Mouse (Mus musculus) adrenal gland, adult 8-10 months (tissue): ENCODE data around the gene Mxi1. TPM values are rescaled to one million over a fixed set of nuclear protein-coding genes. Genes with fewer than 3 reads are reported as not detected.

Experiments
- DNase-seq: peaks from one replicate; pipeline ENCODE4 v3.0.0; 2022
- total RNA-seq, 4 experiments: library from RNA; stranded (reverse); gene quantifications; 2 replicates each; pipeline ENCODE4 v1.2.4; 2022

Gene Mxi1
- total RNA-seq, 4 experiments from 2014 or later, result 33.5 to 38.1 (median 34.5) TPM

DNA sequence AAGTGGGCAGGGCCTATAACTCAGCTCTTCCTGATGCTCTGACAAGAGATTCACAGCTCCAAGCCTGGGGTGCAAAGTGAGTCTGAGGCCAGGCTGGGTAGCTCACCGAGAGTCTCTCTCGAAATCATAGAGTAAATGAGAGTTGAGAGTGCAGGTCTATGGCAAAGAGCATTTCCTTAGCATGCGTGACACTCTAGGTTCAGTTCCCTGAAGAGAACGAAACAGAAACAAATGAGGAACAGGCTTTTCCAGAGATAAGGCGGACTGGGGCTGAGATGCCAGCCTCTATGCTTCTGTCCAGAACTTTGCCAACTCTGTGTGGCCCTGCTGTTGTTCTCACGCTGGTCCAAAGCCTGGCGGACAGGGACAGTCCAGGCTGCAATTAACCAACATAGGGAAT is 6.9 kb upstream of the Mxi1 start:
- DNase-seq, result no peak

DNA sequence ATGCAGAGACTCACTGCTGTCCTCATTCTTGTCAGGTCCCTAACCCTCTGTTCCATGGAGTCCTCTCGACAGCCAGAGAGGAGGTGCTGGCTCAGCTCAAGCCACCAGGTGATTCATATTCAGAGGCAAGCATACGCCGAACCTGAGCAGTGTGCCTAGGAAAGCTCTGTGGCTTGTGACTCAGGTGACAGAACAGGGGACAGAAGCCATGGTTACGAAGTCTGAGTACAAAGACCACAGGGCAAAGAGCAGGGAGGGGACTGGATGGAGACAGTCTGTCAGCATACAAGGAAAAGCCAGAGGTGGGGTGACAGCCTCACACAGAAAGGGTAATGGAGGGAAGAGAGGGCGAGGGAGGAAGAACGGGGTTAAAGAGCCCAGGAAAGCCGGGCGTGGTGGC is 4.7 kb upstream of the Mxi1 start:
- DNase-seq, result no peak

DNA sequence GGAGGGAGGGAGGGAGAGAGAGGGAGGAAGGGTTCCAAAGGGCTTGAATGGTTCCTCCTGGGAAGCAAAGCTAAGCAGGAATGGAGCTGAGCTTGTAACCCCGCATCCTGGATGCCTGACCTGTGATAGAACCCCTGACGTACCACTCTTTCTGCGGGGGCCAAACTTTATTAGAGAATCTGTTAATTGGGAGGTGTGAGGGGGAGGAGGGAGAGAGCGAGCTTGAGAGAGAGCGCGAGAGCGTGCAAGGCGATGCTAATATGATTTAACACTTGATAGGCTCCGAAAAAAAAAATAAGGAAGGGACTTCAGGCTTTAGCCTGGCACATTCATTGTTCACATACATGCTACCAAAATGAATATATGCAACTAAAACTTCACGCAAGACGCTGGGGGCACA is 3.6 kb upstream of the Mxi1 start:
- DNase-seq, result no peak

DNA sequence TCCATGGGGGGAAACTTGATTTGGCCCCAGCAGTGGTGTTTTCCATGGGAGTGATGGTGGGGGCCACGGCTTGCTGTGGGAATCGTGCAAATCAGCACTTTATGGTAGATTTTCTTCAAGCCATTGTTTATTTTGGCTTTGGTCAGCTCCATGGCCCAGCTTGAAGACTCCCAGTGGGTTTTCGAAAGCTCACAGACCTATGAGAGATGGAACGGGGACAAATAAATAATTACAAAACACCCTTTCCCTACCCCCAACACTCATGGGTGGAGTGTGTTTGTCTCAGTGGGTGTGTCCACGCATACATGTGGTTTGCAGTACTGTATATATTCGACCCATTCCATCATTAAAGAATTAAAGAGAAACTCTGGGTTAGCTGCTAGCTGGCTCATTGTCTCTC is 3.1 kb upstream of the Mxi1 start:
- DNase-seq, result no peak

DNA sequence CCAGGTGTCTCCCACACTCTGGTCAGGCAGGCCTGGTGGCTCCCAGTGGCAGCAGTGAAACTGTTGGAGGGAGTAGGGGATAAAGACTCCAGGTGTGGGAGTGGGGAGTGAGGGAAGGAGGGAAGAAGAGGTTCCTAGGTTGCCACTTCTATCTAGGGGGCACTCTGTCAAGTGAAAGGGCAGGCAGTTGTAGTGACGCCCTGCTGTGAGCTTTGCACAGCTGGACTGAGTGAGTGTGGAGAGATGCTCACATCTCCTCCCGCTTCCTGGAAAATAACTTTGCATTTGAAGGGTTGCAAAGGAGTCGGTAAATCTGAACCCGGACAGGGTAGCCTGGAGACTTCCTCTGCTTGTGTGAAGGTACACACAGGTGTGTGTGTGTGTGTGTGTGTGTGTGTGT is 687 bp upstream of the Mxi1 start:
- no peak for DNase-seq

DNA sequence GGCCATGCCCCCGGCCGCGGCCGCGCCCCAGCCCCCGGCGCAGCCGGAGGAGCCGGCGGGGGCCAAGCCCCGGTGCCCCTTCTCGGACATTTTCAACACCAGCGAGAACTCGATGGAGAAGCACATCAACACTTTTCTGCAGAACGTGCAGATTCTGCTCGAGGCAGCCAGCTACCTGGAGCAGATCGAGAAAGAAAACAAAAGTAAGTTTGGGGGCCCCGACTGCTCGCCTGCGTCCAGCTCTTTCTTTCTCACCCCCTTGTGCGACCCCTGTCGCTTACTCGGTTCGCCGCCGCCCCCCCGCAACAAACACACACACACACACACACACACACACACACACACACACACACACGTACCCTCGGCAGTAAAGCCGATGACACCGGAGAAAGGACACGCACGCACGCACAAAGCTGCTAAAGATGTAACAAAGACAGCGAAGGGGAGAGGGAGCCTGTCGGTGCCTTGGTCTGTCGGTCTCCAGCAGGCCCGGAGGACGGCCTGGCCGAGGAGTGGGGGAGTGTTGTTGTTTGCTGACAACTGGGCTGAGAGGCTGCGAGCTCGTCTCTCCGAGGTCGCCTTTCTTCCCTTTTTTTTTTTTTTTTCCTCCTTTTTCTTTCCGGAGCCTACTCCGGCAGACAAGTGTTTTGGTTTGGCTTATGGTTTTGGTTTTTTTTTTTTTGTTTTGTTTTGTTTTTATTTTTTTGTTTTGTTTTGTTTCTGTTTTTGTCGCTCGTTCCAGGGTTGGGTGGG is 629 bp downstream of the Mxi1 start:
- DNase-seq, result no peak

DNA sequence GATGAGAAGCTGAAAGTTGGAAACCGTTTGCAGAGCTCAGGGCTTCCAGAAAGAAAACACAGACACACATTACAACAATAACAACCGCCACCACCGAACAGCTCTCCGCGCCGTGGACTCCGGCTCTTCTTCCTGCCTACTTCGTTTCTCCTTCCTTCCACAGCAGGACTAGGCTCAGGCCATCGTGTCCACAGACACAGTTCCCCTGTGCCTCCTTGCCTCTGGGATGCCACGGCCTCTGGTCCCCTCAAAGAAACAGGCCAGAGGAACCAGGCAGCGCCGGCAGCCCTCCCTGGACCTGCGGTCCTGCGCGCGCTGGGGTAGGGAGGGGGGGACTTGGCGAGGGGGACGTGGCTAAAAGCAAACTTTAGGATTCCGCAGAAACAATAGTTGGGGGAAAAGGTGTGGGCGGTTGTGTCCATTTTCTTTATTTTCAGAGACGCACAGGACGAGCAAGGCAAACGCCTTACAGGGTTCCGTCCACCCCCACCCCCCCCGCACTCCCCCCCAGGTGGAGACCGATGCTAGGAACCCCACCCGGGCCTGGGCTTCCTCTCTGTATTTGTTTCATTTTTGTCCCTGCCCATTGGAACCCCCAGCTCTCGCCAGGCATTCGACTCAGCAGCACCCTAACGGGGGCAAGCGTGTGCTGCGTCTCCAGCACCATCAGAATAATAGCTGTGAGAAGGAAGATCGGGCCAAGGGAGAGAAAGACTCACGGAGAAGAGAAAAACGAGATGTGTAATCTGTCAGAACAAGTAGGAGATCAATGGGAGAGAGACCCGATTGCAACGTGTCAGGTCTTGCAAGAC is 1.4 kb downstream of the Mxi1 start:
- DNase-seq, result no peak

DNA sequence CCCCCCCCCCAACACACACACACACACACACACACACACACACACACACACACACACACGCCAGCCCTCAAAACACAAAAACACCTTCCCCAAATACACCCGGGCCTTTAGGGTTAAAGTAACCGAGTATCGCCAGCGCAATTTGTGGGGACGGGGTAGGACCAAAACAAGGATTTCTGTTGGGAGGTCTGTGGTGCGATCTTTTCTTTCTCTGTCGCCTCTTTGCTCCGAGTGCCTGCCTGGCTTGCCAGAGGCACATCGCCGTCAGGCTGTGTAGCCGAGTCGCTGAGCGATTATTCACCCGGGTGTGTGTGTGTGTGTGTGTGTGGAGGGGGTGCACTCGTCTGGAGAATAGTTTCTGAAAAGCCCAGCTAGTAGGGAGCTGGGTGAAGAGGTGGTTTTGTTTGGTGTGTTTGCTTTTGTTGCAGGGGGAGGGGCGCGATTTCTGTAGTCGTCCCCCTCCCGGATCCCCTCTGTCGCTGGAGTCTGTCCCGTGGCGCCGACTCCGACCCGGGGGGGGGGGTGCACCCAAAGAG is 2.1 kb downstream of the Mxi1 start:
- peak; percentile 43 for DNase-seq

DNA sequence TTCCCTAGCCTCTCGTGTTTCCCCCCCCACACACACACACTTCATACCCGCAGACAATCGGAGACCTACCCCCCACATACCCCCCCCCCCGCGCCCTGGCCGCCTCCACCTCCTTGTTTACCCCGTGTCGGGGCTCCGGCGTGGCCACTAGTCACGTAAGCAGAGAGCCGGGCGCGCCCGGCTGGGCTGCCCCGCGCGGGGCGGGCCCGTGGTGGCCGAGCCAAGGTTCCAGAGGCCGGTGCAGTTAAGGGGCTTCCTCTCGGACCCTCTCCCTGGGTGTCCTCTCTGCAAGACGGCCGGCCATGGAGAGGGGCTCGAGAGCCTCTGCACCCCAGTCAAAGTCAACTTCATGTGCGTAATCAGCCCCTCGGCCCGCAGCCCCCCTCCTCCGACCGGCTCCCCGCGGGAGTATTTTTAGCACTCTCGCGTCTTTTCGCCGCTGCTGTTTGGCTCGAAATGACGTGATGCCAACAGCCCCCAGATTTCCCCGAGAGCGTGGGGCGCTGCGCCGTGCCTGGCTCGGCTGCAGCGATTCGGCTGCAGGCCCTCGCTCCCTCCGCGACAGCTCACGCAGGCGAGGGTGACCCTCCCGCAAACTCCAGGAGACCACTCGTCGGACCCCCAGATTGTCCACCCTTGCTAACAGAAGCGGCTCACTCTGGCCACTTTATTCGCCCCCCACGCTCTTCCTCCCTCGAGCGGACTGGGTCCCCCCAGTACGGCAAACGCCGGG is 2.8 kb downstream of the Mxi1 start:
- DNase-seq, result peak; percentile 67

DNA sequence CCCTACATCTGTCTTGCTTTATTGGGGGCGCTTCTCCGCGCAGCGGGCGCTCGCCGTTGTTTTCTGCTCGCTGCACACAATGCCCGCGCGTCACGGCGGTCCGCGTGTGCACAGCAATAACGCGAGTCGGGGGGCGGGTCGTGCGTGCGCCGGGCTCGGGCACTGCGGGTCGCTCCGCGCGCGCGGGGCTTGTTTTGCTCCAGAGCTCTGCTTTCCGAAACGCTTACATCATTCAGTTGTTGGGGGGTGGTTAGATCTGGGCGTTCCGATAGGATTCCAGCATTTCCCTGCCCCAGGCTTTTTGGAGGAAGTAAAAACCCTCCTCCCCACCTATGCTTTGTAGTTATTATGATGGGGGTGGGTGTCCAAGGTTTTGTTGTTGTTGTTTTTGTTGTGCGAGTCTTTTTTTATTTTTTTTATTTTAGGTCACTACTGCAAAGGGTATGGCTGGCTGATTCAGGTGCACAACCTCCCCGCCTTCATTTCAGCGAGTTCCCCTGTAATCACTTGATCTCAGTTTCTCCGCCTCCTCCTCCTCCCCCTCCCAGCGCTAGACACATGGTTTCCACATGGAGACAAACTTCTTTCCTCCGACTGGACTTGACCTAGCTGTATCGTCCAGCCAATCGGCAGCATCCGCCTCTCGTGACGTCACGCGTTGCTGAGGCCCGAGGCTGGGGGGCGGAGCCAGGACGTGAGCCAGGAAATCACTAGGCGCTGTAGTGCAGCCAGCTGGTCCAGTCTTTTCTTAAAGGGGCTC is 3.5 kb downstream of the Mxi1 start:
- peak; percentile 99 for DNase-seq

DNA sequence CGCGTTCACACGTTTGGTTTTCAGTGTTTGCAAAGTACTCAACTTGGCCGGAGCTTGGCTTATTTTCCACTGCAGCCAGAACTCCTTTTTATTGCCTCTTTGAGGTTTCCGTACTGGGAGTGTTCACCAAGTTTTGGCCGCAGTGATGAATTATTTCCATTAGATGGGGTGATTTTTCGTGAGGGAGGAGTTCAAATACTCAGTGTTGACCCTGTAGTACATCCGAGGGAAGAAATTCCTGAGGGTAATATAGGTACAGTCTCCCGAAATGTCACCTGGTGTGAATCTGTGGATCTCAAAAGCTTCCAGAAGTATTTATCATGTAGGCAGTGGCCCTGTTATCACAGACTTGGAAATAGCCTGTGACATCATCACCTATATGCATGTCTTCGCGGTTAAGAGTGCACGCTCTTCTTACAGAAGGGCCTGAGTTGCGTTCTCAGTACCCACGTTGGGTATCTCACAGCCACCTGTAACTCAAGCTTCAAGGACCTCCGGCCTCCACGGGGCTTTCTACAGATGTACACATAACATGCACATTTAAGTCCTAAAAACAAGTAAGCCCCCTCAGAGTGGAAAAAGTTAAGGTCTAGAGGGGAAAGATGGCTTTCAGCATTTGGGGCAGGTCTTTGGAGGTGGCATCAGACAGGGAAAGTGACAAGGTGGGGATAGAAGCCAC is 4.4 kb downstream of the Mxi1 start:
- DNase-seq, result no peak

DNA sequence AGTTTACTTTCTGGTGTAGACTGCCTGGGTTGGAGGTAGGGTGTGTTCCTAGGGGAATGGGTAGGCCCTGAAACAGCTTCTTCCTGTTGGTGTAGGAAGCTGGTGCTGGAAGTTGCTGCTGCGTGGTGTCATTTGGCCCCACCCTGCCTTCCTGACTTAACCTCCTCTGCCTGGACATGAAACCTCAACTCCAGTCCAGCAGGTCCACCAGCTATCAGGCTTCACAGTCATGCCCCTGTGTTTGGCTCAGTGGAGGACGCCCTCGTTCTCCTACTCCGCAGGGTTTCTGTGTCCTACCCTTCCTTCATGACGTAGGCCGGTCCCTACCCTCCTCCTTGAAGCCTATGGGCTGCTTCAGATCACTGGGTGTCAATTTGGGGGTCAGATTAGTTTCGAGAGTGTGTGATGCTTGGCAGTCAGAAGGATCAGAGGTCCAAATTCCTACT is 4.9 kb downstream of the Mxi1 start:
- DNase-seq, result no peak

DNA sequence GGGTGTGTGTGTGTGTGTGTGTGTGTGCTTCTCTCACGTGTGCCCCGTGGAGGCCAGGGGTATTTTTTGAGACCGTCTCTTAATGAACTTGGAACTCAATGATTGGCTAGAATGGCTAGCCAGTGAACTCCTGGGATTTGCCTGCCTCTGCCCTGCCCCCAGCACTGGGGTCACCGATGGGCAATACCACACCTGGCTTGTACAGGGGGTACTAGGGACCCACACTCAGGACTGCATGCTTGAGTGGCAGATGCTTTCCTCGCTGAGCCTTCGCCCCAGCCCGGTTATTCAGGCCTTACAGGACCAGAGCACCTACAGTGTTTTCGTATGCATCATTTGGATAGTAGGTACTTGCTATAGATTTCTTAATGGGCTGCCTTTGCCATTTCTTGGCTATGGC is 5.8 kb downstream of the Mxi1 start:
- no peak for DNase-seq

DNA sequence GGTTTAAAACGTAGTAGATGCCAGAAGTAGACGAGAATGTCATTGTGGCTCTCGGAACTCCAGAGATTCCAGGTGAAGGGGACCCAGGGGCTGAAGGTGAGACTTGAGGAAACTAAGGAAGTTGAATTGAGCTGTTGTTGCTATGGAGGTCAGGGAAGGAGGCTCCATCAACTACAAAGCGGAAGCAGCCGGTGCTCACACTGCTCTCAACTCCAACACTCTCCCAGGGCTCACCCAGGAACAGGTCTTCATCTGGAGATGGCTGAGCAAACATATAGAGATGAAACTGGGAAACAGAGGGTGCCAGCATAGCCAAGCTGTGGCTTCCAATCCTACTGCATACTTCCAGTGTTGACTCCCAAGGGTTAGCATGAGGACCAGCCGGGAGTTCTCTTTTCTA is 6.6 kb downstream of the Mxi1 start:
- DNase-seq, result no peak

DNA sequence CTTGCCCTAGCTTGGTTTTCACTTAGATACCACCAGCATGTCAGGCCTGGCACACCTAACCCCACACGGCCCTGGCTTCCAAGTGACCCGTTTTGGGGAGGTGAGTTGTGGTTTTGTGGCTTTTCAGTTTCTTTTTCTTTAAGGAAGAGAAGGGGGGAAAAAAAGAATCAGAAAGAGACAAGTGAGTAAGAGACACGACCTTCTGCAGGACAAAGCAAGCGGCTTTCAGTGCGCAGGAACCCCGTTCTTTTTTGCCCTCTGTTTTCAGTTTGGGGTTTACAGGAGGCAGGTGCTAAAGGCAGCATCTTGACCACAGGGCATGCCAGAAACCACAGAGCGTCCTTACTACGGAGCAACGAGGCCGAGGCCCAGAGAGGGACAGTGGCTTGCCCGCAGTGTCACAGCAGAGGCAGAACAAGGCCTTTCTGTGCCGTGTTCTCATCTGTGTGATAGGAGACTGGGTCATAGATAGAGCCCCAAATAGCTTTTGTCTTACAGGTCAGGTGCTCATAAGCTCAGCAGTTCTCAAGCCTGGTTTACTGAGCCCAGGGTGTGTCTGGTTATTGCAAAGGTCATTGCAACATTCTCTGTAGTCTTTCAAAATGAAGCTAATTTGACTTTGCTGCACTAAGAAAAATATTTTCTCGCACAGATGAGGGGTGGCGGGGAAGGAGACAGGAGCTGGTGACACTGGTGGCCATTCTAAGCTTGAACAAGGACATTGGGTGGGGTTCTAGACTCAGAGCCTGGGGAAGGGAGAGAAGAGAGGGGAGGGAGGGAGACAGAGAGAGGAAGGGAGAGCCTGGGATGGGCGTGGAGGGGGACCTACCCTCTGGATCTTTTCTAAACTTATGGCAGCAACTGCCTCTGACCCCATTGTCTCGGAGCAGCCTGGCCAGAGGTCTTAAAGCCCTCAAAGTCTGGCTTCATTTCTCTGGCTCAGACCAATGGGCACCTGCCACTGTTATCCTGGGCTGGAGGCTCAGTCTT is 8.1 kb downstream of the Mxi1 start:
- no peak for DNase-seq

DNA sequence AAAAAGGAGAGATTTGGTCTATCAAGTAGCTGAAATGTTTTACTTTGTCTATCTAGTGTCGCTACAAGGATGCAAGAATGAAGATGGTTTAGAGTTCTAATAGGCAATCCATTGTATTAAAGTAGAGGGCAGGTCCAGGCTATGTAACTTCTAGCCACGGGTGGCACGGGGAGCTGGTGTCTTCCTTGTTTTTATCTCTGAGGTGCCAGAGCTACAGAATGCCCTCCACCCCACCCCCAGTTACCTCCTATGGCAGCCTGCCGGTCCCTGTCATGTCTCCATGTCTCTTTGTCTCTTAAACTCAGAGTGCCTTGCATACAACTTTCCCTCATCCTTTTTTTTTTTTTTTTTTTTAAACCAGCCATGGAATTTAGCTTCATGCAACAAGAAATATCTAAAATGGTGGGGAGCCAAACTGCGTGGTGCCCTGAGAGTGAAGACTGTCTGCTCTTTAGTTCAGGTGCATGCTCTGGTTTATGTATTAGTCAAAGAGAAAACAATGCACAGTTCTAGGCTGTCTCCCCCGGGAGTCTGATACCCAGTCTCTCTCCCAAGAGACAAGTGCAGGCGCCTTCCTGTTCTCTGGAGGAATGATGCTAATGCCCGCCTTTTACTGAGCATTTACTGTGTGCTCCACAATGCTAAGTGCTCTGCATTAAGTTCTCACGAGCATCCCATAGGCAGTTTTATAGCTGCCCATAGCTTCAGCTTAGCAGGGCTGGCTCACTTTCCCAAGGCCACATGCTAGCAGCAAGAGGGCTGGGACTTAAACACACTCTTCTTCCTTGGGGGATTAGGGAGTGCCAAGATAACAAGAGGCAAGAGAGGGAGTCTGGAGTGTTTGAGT is 10.2 kb downstream of the Mxi1 start:
- no peak for DNase-seq

DNA sequence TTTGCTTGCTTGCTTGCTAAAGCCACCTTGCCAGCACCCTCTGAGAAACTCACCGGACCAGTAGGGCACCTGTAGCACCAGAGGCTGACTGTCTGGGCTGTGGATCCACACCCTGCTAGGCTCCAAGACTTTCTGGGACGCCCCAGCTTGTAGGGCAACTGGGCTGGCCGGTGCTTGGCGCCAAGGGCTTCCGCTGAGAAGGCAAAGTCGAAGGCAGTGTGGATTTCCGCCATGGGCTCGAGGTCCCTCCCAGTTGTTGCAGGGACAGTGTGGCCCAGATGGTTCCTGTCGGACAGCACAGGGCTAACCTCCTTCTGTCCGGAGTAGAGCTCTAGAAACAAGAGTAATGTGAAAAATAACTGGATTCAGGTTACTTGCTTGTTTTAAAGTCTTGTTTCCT is 11.0 kb downstream of the Mxi1 start:
- no peak for DNase-seq

DNA sequence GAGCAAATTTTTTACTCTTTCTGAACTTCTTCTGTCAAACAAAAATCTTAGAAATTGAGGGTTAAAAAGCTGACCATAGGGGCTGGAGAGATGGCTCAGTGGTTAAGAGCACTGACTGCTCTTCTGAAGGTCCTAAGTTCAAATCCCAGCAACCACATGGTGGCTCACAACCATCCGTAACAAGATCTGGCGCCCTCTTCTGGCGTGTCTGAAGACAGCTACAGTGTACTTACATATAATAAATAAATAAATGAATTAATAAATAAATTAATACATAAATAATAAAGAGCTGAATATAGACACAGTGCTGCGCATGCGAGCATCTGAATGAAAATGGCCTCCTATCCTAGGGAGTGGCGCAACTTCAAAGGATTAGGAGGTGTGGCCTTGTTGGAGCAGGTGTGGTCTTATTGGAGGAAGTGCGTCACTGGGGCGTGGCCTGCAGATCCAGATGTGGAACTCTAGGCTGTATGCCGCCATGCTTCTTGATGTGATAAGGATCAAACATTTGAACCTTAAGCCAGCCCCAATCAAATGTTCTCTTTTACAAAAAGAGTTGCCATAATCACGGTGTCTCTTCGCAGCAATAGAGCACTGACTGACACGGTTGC is 12.2 kb downstream of the Mxi1 start:
- DNase-seq, result no peak

DNA sequence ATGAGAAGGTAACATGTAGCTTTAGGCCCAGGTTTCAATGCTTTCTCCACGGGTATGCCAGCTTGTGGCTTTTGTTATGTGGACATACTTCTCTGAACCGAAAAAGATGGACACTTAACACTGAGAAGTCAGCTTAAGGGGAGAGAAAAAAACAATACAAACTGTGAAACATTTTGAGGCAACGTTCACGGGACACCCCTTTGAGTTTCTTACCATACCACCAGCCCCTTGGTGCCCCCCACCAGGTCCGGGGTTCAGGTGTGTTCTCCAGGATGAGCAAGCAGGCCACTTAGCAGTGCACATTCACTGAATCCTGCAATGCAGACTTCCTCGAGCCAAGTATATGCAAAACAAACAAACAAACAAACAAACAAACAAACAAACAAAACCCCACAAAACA is 14.5 kb downstream of the Mxi1 start:
- DNase-seq, result no peak
